Mouse (Mus musculus) embryonic facial prominence, embryonic 10.5 days (tissue): ENCODE results near the gene Cited2. TPM values are rescaled to one million over a fixed set of nuclear protein-coding genes. Genes with fewer than 3 reads are reported as not detected.

Source experiments
- DNase-seq: peaks from one replicate; pipeline ENCODE4 v3.0.0-alpha.2; 2017; ENCODE audit warnings: low spot score
- H3K27ac ChIP-seq: fragments of 300-500 bp; sonication (generic); replicated peaks from 2 replicates; pipeline ENCODE4 v1.5.1; 2016; ENCODE audit warnings: mild to moderate bottlenecking
- H3K27me3 ChIP-seq: fragments of 300-500 bp; sonication (generic); replicated peaks from 2 replicates; pipeline ENCODE4 v1.6.1; 2016; ENCODE audit warnings: low read depth, mild to moderate bottlenecking; ENCODE audit not compliant: poor library complexity, severe bottlenecking
- H3K36me3 ChIP-seq: fragments of 300-500 bp; sonication (generic); replicated peaks from 2 replicates; pipeline ENCODE4 v1.6.1; 2016; ENCODE audit warnings: mild to moderate bottlenecking, moderate library complexity
- H3K4me1 ChIP-seq: fragments of 300-500 bp; sonication (generic); 2 replicates; pipeline ENCODE4 v1.6.1; 2016
- H3K4me3 ChIP-seq: fragments of 300-500 bp; sonication (generic); 2 replicates; pipeline ENCODE4 v1.5.1; 2016; ENCODE audit warnings: mild to moderate bottlenecking, moderate library complexity
- H3K9me3 ChIP-seq: fragments of 300-500 bp; sonication (generic); 2 replicates; pipeline ENCODE4 v1.6.1; 2016; ENCODE audit warnings: mild to moderate bottlenecking
- WGBS: fragments of 180-500 bp; shearing (Covaris S2); methylation state at CpG from one replicate; pipeline ENCODE4 v1.1.7; 2016; 5-methylcytosine and 5-hydroxymethylcytosine counted together
- polyA plus RNA-seq: library from polyadenylated mRNA; unstranded; fragments of >200 nt; fragmentation: Nextera tagmentation; extraction: Ambion mirVana; gene quantifications from 2 replicates; pipeline ENCODE4 v1.2.1, GENCODE M21; 2016

The Cited2 gene
- polyA plus RNA-seq, 1 experiment from 2014 or later, result 43.6 TPM

- 61% methylated on average over 5 of the region's 5 CpGs for WGBS
- peak; percentile 18 for DNase-seq
- H3K27ac ChIP-seq, result peak overlapping the region; percentile 35; the same call in 1 of the 2 replicates
Measured at GRCm38 (mm10) chr10:17769856-17770255, 46.8 kb downstream of the Cited2 start.

GRCm38 (mm10) chr10:17772364-17772763 is 49.3 kb downstream of the Cited2 start:
- Histone ChIP-seq H3K27ac (no peak overlapping the region), H3K27me3 (no peaks in the 10 kb centered on the region), H3K4me1 (peaks cover 6% of the 10 kb centered on the region), H3K4me3 (no peak overlapping the region), H3K36me3 (no peaks in the 10 kb centered on the region), H3K9me3 (no peaks in the 10 kb centered on the region)
- WGBS, result 85% methylated on average over 10 of the region's 10 CpGs
- no peak for DNase-seq

More at GRCm38 (mm10) chr10:17769856-17770255, 46.8 kb downstream of the Cited2 start:
- no peak overlapping the region for H3K4me3 ChIP-seq
- no peaks in the 10 kb centered on the region for H3K9me3 ChIP-seq
- H3K36me3 ChIP-seq, result no peaks in the 10 kb centered on the region
- H3K4me1 ChIP-seq, result peaks cover 6% of the 10 kb centered on the region
- H3K27me3 ChIP-seq, result no peaks in the 10 kb centered on the region

- no peak for DNase-seq
- WGBS, result 85% methylated on average over 3 of the region's 3 CpGs
- Histone ChIP-seq H3K36me3 (no peaks in the 10 kb centered on the region), H3K27me3 (no peaks in the 10 kb centered on the region), H3K9me3 (no peaks in the 10 kb centered on the region), H3K4me1 (peaks cover 6% of the 10 kb centered on the region), H3K4me3 (no peak overlapping the region), H3K27ac (no peak overlapping the region)
Measured at GRCm38 (mm10) chr10:17774366-17774765, 51.3 kb downstream of the Cited2 start.

- Histone ChIP-seq H3K9me3 (no peaks in the 10 kb centered on the region), H3K27ac (no peak overlapping the region), H3K36me3 (no peaks in the 10 kb centered on the region), H3K27me3 (no peaks in the 10 kb centered on the region), H3K4me3 (no peak overlapping the region), H3K4me1 (peaks cover 3% of the 10 kb centered on the region; the same call in 1 of the 2 replicates)
- 69% methylated on average over 4 of the region's 4 CpGs for WGBS
- DNase-seq, result no peak
Measured at GRCm38 (mm10) chr10:17775079-17775478, 52.1 kb downstream of the Cited2 start.

Other genes with a start within 250 kb of the Cited2 start
- 0.98 and 1.6 TPM in 2 replicates for gene Txlnb, start 73.0 kb downstream of the Cited2 start, polyA plus RNA-seq
- gene Heca, start 224.8 kb downstream of the Cited2 start, polyA plus RNA-seq, result 2.7 and 3.5 TPM in 2 replicates